Mouse (Mus musculus): ENCODE data around the gene Them4. TPM values are rescaled to one million over a fixed set of nuclear protein-coding genes. Genes with fewer than 3 reads are reported as not detected.

The Them4 gene
- total and polyA plus RNA-seq, 2 experiments from 2014 or later: 28.7 to 72.9 TPM

GRCm38 (mm10) chr3:94374636-94375035, 64.7 kb downstream of the Them4 start:
- no peaks in the 10 kb centered on the region for H3K27me3 ChIP-seq (ENCODE audit: insufficient read depth, low read length)
- H3K36me3 ChIP-seq (ENCODE audit: insufficient read depth, low read length): no peaks in the 10 kb centered on the region
- H3K9ac ChIP-seq (replicated peaks; ENCODE audit: low read length, poor library complexity, severe bottlenecking): no peak overlapping the region
- H3K4me2 ChIP-seq (ENCODE audit: low read depth, low read length, poor library complexity, severe bottlenecking): no peak overlapping the region
- H3K4me1 ChIP-seq (ENCODE audit: insufficient read depth, low read length): 0 out of 2 replicates have a peak, but pooled peaks cover 7% of the 10 kb centered on the region
- ATAC-seq (ENCODE audit: low FRiP score): no peak
- DNase-seq (ENCODE audit: low spot score): no peak
- H3K4me3 ChIP-seq (ENCODE audit: low read depth, low read length): no peak overlapping the region
- TF ChIP-seq CTCF (IDR thresholded peaks at IDR 0.05): no peak
- no peaks in the 10 kb centered on the region for H3K9me3 ChIP-seq (ENCODE audit: low read length)
- H3K27ac ChIP-seq (ENCODE audit: low read depth, low read length): no peak overlapping the region

- H3K9me3 ChIP-seq (ENCODE audit: low read length): no peaks in the 10 kb centered on the region
- TF ChIP-seq CTCF (IDR thresholded peaks at IDR 0.05): no peak
- H3K27ac ChIP-seq (ENCODE audit: low read depth, low read length): no peak overlapping the region
- ATAC-seq (ENCODE audit: low FRiP score): no peak
- 0 out of 2 replicates have a peak, but pooled peaks cover 7% of the 10 kb centered on the region for H3K4me1 ChIP-seq (ENCODE audit: insufficient read depth, low read length)
- 80% methylated on average over 2 of the region's 2 CpGs for WGBS
- H3K27me3 ChIP-seq (ENCODE audit: insufficient read depth, low read length): no peaks in the 10 kb centered on the region
- H3K4me3 ChIP-seq (ENCODE audit: low read depth, low read length): no peak overlapping the region
- H3K9ac ChIP-seq (replicated peaks; ENCODE audit: low read length, poor library complexity, severe bottlenecking): no peak overlapping the region
- no peaks in the 10 kb centered on the region for H3K36me3 ChIP-seq (ENCODE audit: insufficient read depth, low read length)
- no peak overlapping the region for H3K4me2 ChIP-seq (ENCODE audit: low read depth, low read length, poor library complexity, severe bottlenecking)
- DNase-seq (ENCODE audit: low spot score): no peak
Measured at GRCm38 (mm10) chr3:94375146-94375545, 65.3 kb downstream of the Them4 start.

GRCm38 (mm10) chr3:94375861-94376260, 66.0 kb downstream of the Them4 start:
- Histone ChIP-seq H3K27ac (ENCODE audit: low read depth, low read length) (no peak overlapping the region), H3K4me3 (ENCODE audit: low read depth, low read length) (no peak overlapping the region), H3K4me1 (ENCODE audit: insufficient read depth, low read length) (0 out of 2 replicates have a peak, but pooled peaks cover 7% of the 10 kb centered on the region), H3K4me2 (ENCODE audit: low read depth, low read length, poor library complexity, severe bottlenecking) (no peak overlapping the region), H3K36me3 (ENCODE audit: insufficient read depth, low read length) (no peaks in the 10 kb centered on the region), H3K27me3 (ENCODE audit: insufficient read depth, low read length) (no peaks in the 10 kb centered on the region), H3K9ac (replicated peaks; ENCODE audit: low read length, poor library complexity, severe bottlenecking) (no peak overlapping the region), H3K9me3 (ENCODE audit: low read length) (no peaks in the 10 kb centered on the region)
- DNase-seq (ENCODE audit: low spot score) (no peak), ATAC-seq (ENCODE audit: low FRiP score) (no peak)
- TF ChIP-seq CTCF (IDR thresholded peaks at IDR 0.05): no peak
- WGBS: 64% methylated on average over 5 of the region's 5 CpGs

- H3K27ac ChIP-seq (ENCODE audit: low read depth, low read length): no peak overlapping the region
- TF ChIP-seq CTCF (IDR thresholded peaks at IDR 0.05): no peak
- DNase-seq (ENCODE audit: low spot score) (no peak), ATAC-seq (ENCODE audit: low FRiP score) (no peak)
- 0 out of 2 replicates have a peak, but pooled peaks cover 7% of the 10 kb centered on the region for H3K4me1 ChIP-seq (ENCODE audit: insufficient read depth, low read length)
- no peaks in the 10 kb centered on the region for H3K36me3 ChIP-seq (ENCODE audit: insufficient read depth, low read length)
- H3K27me3 ChIP-seq (ENCODE audit: insufficient read depth, low read length): no peaks in the 10 kb centered on the region
- no peaks in the 10 kb centered on the region for H3K9me3 ChIP-seq (ENCODE audit: low read length)
- 22% methylated on average over 13 of the region's 13 CpGs for WGBS
- no peak overlapping the region for H3K4me3 ChIP-seq (ENCODE audit: low read depth, low read length)
- no peak overlapping the region for H3K4me2 ChIP-seq (ENCODE audit: low read depth, low read length, poor library complexity, severe bottlenecking)
- H3K9ac ChIP-seq (replicated peaks; ENCODE audit: low read length, poor library complexity, severe bottlenecking): no peak overlapping the region
Measured at GRCm38 (mm10) chr3:94377028-94377923, 67.4 kb downstream of the Them4 start.

GRCm38 (mm10) chr3:94379831-94380510, 70.1 kb downstream of the Them4 start:
- DNase-seq (ENCODE audit: low spot score) (no peak), ATAC-seq (ENCODE audit: low FRiP score) (no peak)
- Histone ChIP-seq H3K4me2 (ENCODE audit: low read depth, low read length, poor library complexity, severe bottlenecking) (no peak overlapping the region), H3K27ac (ENCODE audit: low read depth, low read length) (no peak overlapping the region), H3K9ac (replicated peaks; ENCODE audit: low read length, poor library complexity, severe bottlenecking) (no peak overlapping the region), H3K4me1 (ENCODE audit: insufficient read depth, low read length) (no peaks in the 10 kb centered on the region), H3K9me3 (ENCODE audit: low read length) (no peaks in the 10 kb centered on the region), H3K27me3 (ENCODE audit: insufficient read depth, low read length) (no peaks in the 10 kb centered on the region), H3K36me3 (ENCODE audit: insufficient read depth, low read length) (no peaks in the 10 kb centered on the region), H3K4me3 (ENCODE audit: low read depth, low read length) (no peak overlapping the region)
- TF ChIP-seq CTCF (IDR thresholded peaks at IDR 0.05): no peak
- 25% methylated on average over 9 of the region's 9 CpGs for WGBS

Other genes starting within 250 kb of the Them4 start
- gene Gm10697, start 237.4 kb upstream of the Them4 start, total RNA-seq (2014; rRNA removed): not detected in 2 replicates
- not detected in 2 replicates for gene Gm10697, start 237.4 kb upstream of the Them4 start, polyA plus RNA-seq (2015; fragmentation: Nextera tagmentation; extraction: Ambion mirVana)
- not detected in 2 replicates for gene Gm10696, start 131.9 kb upstream of the Them4 start, total RNA-seq (2014; rRNA removed)
- not detected in 2 replicates for gene Gm10696, start 131.9 kb upstream of the Them4 start, polyA plus RNA-seq (2015; fragmentation: Nextera tagmentation; extraction: Ambion mirVana)
- not detected in 2 replicates for gene Gm5286, start 113.4 kb upstream of the Them4 start, total RNA-seq (2014; rRNA removed)
- not detected in 2 replicates for gene Gm5286, start 113.4 kb upstream of the Them4 start, polyA plus RNA-seq (2015; fragmentation: Nextera tagmentation; extraction: Ambion mirVana)
- gene Gm4778, start 46.1 kb upstream of the Them4 start, total RNA-seq (2014; rRNA removed): not detected in 2 replicates
- gene Gm4778, start 46.1 kb upstream of the Them4 start, polyA plus RNA-seq (2015; fragmentation: Nextera tagmentation; extraction: Ambion mirVana): not detected in 2 replicates
- 0.16 TPM in 1 of 2 replicates, not detected in the other for gene Them5, start 32.0 kb downstream of the Them4 start, total RNA-seq (2014; rRNA removed)
- not detected in 2 replicates for gene Them5, start 32.0 kb downstream of the Them4 start, polyA plus RNA-seq (2015; fragmentation: Nextera tagmentation; extraction: Ambion mirVana)
- gene C2cd4d, start 52.3 kb downstream of the Them4 start, total RNA-seq (2014; rRNA removed): 1.7 and 2.8 TPM in 2 replicates
- gene C2cd4d, start 52.3 kb downstream of the Them4 start, polyA plus RNA-seq (2015; fragmentation: Nextera tagmentation; extraction: Ambion mirVana): 1.7 and 2.2 TPM in 2 replicates
- 0.42 and 0.60 TPM in 2 replicates for gene Rorc, start 62.7 kb downstream of the Them4 start, total RNA-seq (2014; rRNA removed)
- gene Rorc, start 62.7 kb downstream of the Them4 start, polyA plus RNA-seq (2015; fragmentation: Nextera tagmentation; extraction: Ambion mirVana): 0.12 and 0.25 TPM in 2 replicates
- gene Lingo4, start 88.4 kb downstream of the Them4 start, total RNA-seq (2014; rRNA removed): 1.6 and 1.8 TPM in 2 replicates
- 1.5 TPM in 2 replicates for gene Lingo4, start 88.4 kb downstream of the Them4 start, polyA plus RNA-seq (2015; fragmentation: Nextera tagmentation; extraction: Ambion mirVana)
- gene Tdrkh, start 103.2 kb downstream of the Them4 start, total RNA-seq (2014; rRNA removed): 12.0 and 18.5 TPM in 2 replicates
- 39.5 and 40.3 TPM in 2 replicates for gene Tdrkh, start 103.2 kb downstream of the Them4 start, polyA plus RNA-seq (2015; fragmentation: Nextera tagmentation; extraction: Ambion mirVana)
- gene Mrpl9, start 133.2 kb downstream of the Them4 start, total RNA-seq (2014; rRNA removed): 52.5 and 56.8 TPM in 2 replicates
- gene Mrpl9, start 133.2 kb downstream of the Them4 start, polyA plus RNA-seq (2015; fragmentation: Nextera tagmentation; extraction: Ambion mirVana): 56.1 and 58.7 TPM in 2 replicates
- gene Oaz3, start 133.8 kb downstream of the Them4 start, total RNA-seq (2014; rRNA removed): not detected in 2 replicates
- 0.68 and 1.1 TPM in 2 replicates for gene Oaz3, start 133.8 kb downstream of the Them4 start, polyA plus RNA-seq (2015; fragmentation: Nextera tagmentation; extraction: Ambion mirVana)
- gene Celf3, start 168.2 kb downstream of the Them4 start, total RNA-seq (2014; rRNA removed): 203 and 205 TPM in 2 replicates
- 187 and 219 TPM in 2 replicates for gene Celf3, start 168.2 kb downstream of the Them4 start, polyA plus RNA-seq (2015; fragmentation: Nextera tagmentation; extraction: Ambion mirVana)
- 6.6 and 6.7 TPM in 2 replicates for gene Riiad1, start 170.3 kb downstream of the Them4 start, total RNA-seq (2014; rRNA removed)
- gene Riiad1, start 170.3 kb downstream of the Them4 start, polyA plus RNA-seq (2015; fragmentation: Nextera tagmentation; extraction: Ambion mirVana): 19.4 and 23.3 TPM in 2 replicates

All from midbrain, postnatal 0 days (tissue).